In genomic region chr5:122653446-122654267, GRCm38 (mm10) we compare ENCODE assay signal across 8 mouse cellular contexts. TPM values are rescaled to one million over a fixed set of nuclear protein-coding genes. Genes with fewer than 3 reads are reported as not detected.
DNase-seq lines count a peak whose midpoint lies in the region; ATAC-seq and TF ChIP-seq lines count a peak whose summit lies in the region.

No protein-coding gene starts in this region.

- TF ChIP-seq POLR2A in limb, embryonic 14.5 days (IDR thresholded peaks at IDR 0.05; ENCODE audit: borderline replicate concordance, extremely low read depth, insufficient read depth, insufficient read length): no peak
- TF ChIP-seq POLR2A in small intestine, adult 2 months (IDR thresholded peaks at IDR 0.05; ENCODE audit: low read depth, low read length): no peak

- intact Hi-C loops in heart, postnatal 10 days (cut with DNase I): no loop called here

- H3K9me3 ChIP-seq in heart, postnatal 0 days (replicated peaks; ENCODE audit: control insufficient read depth, low read length): no peaks in the 10 kb centered on the region
- H3K9me3 ChIP-seq in forebrain, embryonic 13.5 days (replicated peaks): no peaks in the 10 kb centered on the region
- H3K9me3 ChIP-seq in limb, embryonic 14.5 days (ENCODE audit: control insufficient read depth, low read length): no peaks in the 10 kb centered on the region

- H3K4me2 ChIP-seq in heart, postnatal 0 days (ENCODE audit: low read depth, low read length): peak overlapping the region; percentile 6; the same call in 1 of the 2 replicates
- H3K4me2 ChIP-seq in forebrain, embryonic 13.5 days: peak overlapping the region; percentile 25
- H3K4me2 ChIP-seq in limb, embryonic 14.5 days (replicated peaks; ENCODE audit: low read depth, low read length, severe bottlenecking): peak overlapping the region; percentile 6; the same call in 1 of the 2 replicates

- H3K4me1 ChIP-seq in heart, postnatal 0 days (ENCODE audit: control insufficient read depth, insufficient read depth): peaks cover 15% of the 10 kb centered on the region
- H3K4me1 ChIP-seq in forebrain, embryonic 13.5 days: peaks cover 23% of the 10 kb centered on the region
- H3K4me1 ChIP-seq in limb, embryonic 14.5 days (ENCODE audit: control insufficient read depth, insufficient read depth, low read length): peaks cover 21% of the 10 kb centered on the region
- H3K4me1 ChIP-seq in small intestine, adult 2 months (ENCODE audit: control insufficient read depth, insufficient read depth, insufficient read length, low read length): peaks cover 1% of the 10 kb centered on the region; the same call in 1 of the 2 replicates

- H3K27ac ChIP-seq in heart, postnatal 0 days (ENCODE audit: low read depth): peak overlapping the region; percentile 68
- H3K27ac ChIP-seq in forebrain, embryonic 13.5 days: peak overlapping the region; percentile 78
- H3K27ac ChIP-seq in limb, embryonic 14.5 days (replicated peaks; ENCODE audit: low read depth, low read length): peak overlapping the region; percentile 72
- peak overlapping the region; percentile 61 for H3K27ac ChIP-seq in small intestine, adult 2 months (ENCODE audit: insufficient read depth, low read depth, low read length)

- no peak overlapping the region for H3K9ac ChIP-seq in heart, postnatal 0 days (replicated peaks; ENCODE audit: low read depth, low read length)
- H3K9ac ChIP-seq in forebrain, embryonic 13.5 days: peak overlapping the region; percentile 21; the same call in 1 of the 2 replicates
- no peak overlapping the region; the same call in 1 of the 2 replicates for H3K9ac ChIP-seq in limb, embryonic 14.5 days (ENCODE audit: low read depth, low read length, severe bottlenecking)

- H3K27me3 ChIP-seq in heart, postnatal 0 days (ENCODE audit: control insufficient read depth, insufficient read depth, low read length): no peaks in the 10 kb centered on the region
- H3K27me3 ChIP-seq in forebrain, embryonic 13.5 days: 0 out of 2 replicates have a peak, but pooled peaks cover 3% of the 10 kb centered on the region
- H3K27me3 ChIP-seq in limb, embryonic 14.5 days (ENCODE audit: control insufficient read depth, insufficient read depth, low read length): no peaks in the 10 kb centered on the region
- no peaks in the 10 kb centered on the region for H3K27me3 ChIP-seq in small intestine, adult 2 months (ENCODE audit: control insufficient read depth, insufficient read depth, low read length)

- H3K4me3 ChIP-seq in heart, postnatal 0 days (ENCODE audit: low read depth, low read length): no peak overlapping the region
- no peak overlapping the region for H3K4me3 ChIP-seq in forebrain, embryonic 13.5 days
- no peak overlapping the region for H3K4me3 ChIP-seq in limb, embryonic 14.5 days (replicated peaks; ENCODE audit: low read length)
- peak overlapping the region; percentile 30 for H3K4me3 ChIP-seq in small intestine, adult 2 months (ENCODE audit: low read depth, low read length)

- TF ChIP-seq CTCF in heart, postnatal 0 days (IDR thresholded peaks at IDR 0.05; ENCODE audit: low read depth): no peak
- no peak for TF ChIP-seq CTCF in small intestine, adult 2 months (IDR thresholded peaks at IDR 0.05; ENCODE audit: extremely low read depth, insufficient read length, insufficient replicate concordance, low read depth, low read length)

- 67% methylated on average over 15 of the region's 15 CpGs for WGBS in heart, postnatal 0 days
- WGBS in forebrain, embryonic 13.5 days: 13% methylated on average over 15 of the region's 15 CpGs
- whole genome bisulfite sequencing in limb, embryonic 14.5 days: 25% methylated on average over 15 of the region's 15 CpGs
- 71% methylated on average over 15 of the region's 15 CpGs for WGBS in small intestine, adult 2 months

- no peak for TF ChIP-seq EP300 in heart, postnatal 0 days (IDR thresholded peaks at IDR 0.05; ENCODE audit: low read depth)

- no peaks in the 10 kb centered on the region for H3K36me3 ChIP-seq in heart, postnatal 0 days (replicated peaks; ENCODE audit: control insufficient read depth, insufficient read depth, low read length)
- no peaks in the 10 kb centered on the region for H3K36me3 ChIP-seq in forebrain, embryonic 13.5 days (ENCODE audit: poor library complexity, severe bottlenecking)
- no peaks in the 10 kb centered on the region for H3K36me3 ChIP-seq in limb, embryonic 14.5 days (ENCODE audit: control insufficient read depth, insufficient read depth, low read length)
- no peaks in the 10 kb centered on the region for H3K36me3 ChIP-seq in small intestine, adult 2 months (ENCODE audit: control insufficient read depth, insufficient read depth, low read length)

- no peak for ATAC-seq in heart, postnatal 0 days (ENCODE audit: insufficient read depth, low read depth)
- ATAC-seq in forebrain, embryonic 13.5 days: peak; percentile 81
- ATAC-seq in limb, embryonic 14.5 days (ENCODE audit: low FRiP score, low read depth): peak; percentile 71

- DNase-seq in heart, postnatal 0 days (ENCODE audit: low spot score): no peak
- no peak for DNase-seq in heart, postnatal 10 days
- peak; percentile 43 for DNase-seq in thymus, postnatal 14 days
- no peak for DNase-seq in thymus, adult 18-20 months
- peak; percentile 46 for DNase-seq in limb, embryonic 14.5 days (ENCODE audit: low spot score)
- no peak for DNase-seq in spleen, postnatal 14 days (ENCODE audit: low spot score in 2 of 2)

RNA-seq across cellular contexts. Expression of gene P2rx7, which starts 9.9 kb away (rescaled TPM):
- total RNA-seq in heart, postnatal 0 days (2014; rRNA removed; ENCODE audit: low replicate concordance): 2.7 and 4.4 TPM in 2 replicates
- 1.6 and 2.2 TPM in 2 replicates for polyA plus RNA-seq in heart, postnatal 0 days (2015; fragmentation: Nextera tagmentation; extraction: Ambion mirVana)
- total RNA-seq in heart, postnatal 10 days (2021): 1 to 10 TPM; 3.5 to 5.2 TPM
- 0.69 and 0.85 TPM in 2 replicates for polyA plus RNA-seq in forebrain, embryonic 13.5 days (2015; fragmentation: Nextera tagmentation; extraction: Ambion mirVana)
- polyA plus RNA-seq in limb, embryonic 14.5 days (2012; rRNA removed): 2.9 and 3.6 TPM in 2 replicates
- 1.6 and 1.7 TPM in 2 replicates for polyA plus RNA-seq in limb, embryonic 14.5 days (2014; fragmentation: Nextera tagmentation; extraction: Ambion mirVana)
- polyA plus RNA-seq in small intestine, adult 2 months (2012; rRNA removed): 12.0 and 24.3 TPM in 2 replicates

RNA-seq across cellular contexts. Expression of gene Ift81, which starts 39.3 kb away (rescaled TPM):
- 36.3 and 43.8 TPM in 2 replicates for total RNA-seq in heart, postnatal 0 days (2014; rRNA removed; ENCODE audit: low replicate concordance)
- polyA plus RNA-seq in heart, postnatal 0 days (2015; fragmentation: Nextera tagmentation; extraction: Ambion mirVana): 50.3 and 51.6 TPM in 2 replicates
- total RNA-seq in heart, postnatal 10 days (2021): 10 to 100 TPM; 51.7 to 53.1 TPM
- polyA plus RNA-seq in forebrain, embryonic 13.5 days (2015; fragmentation: Nextera tagmentation; extraction: Ambion mirVana): 63.2 and 69.7 TPM in 2 replicates
- polyA plus RNA-seq in limb, embryonic 14.5 days (2012; rRNA removed): 14.9 and 17.2 TPM in 2 replicates
- 32.7 and 41.0 TPM in 2 replicates for polyA plus RNA-seq in limb, embryonic 14.5 days (2014; fragmentation: Nextera tagmentation; extraction: Ambion mirVana)
- 0.09 and 0.15 TPM in 2 replicates for polyA plus RNA-seq in small intestine, adult 2 months (2012; rRNA removed)

RNA-seq across cellular contexts. Expression of gene P2rx4, which starts 53.7 kb away (rescaled TPM):
- 10.0 and 54.2 TPM in 2 replicates for total RNA-seq in heart, postnatal 0 days (2014; rRNA removed; ENCODE audit: low replicate concordance)
- polyA plus RNA-seq in heart, postnatal 0 days (2015; fragmentation: Nextera tagmentation; extraction: Ambion mirVana): 21.6 and 22.3 TPM in 2 replicates
- total RNA-seq in heart, postnatal 10 days (2021): 10 to 100 TPM; 17.3 to 17.6 TPM
- polyA plus RNA-seq in forebrain, embryonic 13.5 days (2015; fragmentation: Nextera tagmentation; extraction: Ambion mirVana): 6.2 and 6.8 TPM in 2 replicates
- polyA plus RNA-seq in limb, embryonic 14.5 days (2012; rRNA removed): 18.2 and 19.9 TPM in 2 replicates
- 21.0 and 22.4 TPM in 2 replicates for polyA plus RNA-seq in limb, embryonic 14.5 days (2014; fragmentation: Nextera tagmentation; extraction: Ambion mirVana)
- polyA plus RNA-seq in small intestine, adult 2 months (2012; rRNA removed): 26.6 and 61.9 TPM in 2 replicates

Comparison
In these comparisons a context has a peak if more than half of its experiments do, and no peak if none do; other contexts are left out.
1. DNase-seq: peak in thymus, postnatal 14 days (single experiment) and limb, embryonic 14.5 days (single experiment); none in heart, postnatal 0 days (single experiment), heart, postnatal 10 days (0 of 2), thymus, adult 18-20 months (0 of 2) and spleen, postnatal 14 days (0 of 2).
2. RNA of gene Ift81, which starts 39.3 kb away (polyA plus RNA-seq): 63.2 to 69.7 TPM in forebrain, embryonic 13.5 days, 50.3 to 51.6 TPM in heart, postnatal 0 days and 14.9 to 41.0 TPM in limb, embryonic 14.5 days; 0.09 to 0.15 TPM in small intestine, adult 2 months; every median in the first group is over 10 times any median in the second.
3. Peak in every context shown above with its lines, with median percentiles within 50 percentile points of each other: H3K27ac ChIP-seq and H3K4me2 ChIP-seq.